Mouse (Mus musculus) frontal cortex, postnatal 36 days (tissue): ENCODE measurements around the gene Tmem108.
A peak's percentile ranks its signal among the peaks of the same experiment; 100 is the strongest.

Source experiments
- DNase-seq, 2 experiments: peaks; one replicate each; pipeline ENCODE4 v3.0.0; 2022; ENCODE audit warnings: low spot score in 2 of 2

Gene Tmem108

GRCm38 (mm10) chr9:103591962-103592361 is 169.7 kb downstream of the Tmem108 start:
- no peak for DNase-seq

DNA sequence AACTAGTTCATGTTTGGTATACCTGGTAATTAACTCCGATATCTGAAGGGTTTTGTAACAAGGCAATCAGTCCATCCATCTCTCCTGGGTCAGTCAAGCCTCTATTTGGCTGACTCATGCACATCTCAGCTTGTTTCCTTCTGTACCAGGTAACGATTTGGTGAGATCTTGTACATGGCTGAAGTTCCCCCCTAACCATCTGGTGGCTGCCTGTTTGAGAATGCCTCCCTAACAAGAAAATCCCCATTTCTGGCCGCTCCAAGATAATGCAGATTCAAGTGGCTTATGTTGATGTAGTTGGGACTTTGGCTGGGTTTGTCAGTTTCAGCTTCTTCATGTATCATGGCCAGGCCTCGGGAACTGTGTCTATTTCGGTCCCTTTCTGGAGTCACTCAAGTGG is 170.8 kb downstream of the Tmem108 start:
- no peak for DNase-seq

DNA sequence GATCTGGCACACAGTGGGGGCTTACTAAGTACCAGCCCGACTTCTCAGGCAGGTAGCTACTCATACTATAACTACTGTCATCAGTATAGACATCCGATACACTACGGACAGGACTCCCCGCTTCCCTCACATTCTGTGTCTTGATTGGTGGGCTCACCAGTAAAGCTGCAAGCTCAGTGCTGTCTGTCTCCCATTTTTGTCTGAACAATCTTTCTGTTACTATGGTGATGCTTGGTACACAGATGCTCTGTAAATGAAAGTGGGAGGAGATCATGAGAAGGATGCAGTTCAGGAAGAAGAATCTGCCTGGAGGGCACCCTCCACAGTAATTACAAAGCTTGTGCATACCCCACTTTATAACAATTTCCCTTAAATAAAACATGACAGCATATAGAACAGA is 176.8 kb downstream of the Tmem108 start:
- no peak for DNase-seq

DNA sequence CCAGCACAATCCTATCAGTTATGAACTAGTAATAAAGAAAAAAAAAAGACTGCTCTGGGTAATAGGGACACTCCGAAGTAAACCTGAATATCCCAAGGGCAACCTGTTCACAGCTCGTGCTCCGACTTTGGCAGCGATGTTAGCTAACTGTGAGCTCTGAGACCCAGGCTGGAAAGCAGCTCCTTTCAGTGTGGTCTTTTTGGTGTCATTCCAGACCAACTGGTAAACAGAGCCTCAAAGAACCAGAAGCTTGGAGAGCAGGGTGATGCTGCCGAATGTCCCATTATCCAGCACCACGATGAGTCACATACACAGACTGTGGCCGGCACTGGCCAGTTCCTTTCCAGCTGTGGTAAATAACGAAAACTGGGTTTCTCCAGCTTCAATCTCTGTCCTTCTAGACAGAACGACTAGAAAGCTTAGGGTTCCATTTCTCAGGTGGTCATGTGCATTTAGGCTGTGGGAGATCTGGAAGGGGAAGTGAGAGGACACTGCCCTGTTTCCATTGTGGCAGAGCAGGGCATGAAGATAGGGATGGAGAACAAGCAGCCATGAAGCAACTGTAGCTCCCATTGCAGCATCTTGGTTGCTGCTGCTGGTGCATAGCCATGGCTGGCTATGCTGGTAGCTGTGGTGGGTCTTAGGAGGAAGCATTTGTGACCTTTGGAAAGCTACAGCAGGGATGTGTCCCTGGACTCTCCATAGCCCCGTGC is 179.2 kb downstream of the Tmem108 start:
- DNase-seq = no peak

DNA sequence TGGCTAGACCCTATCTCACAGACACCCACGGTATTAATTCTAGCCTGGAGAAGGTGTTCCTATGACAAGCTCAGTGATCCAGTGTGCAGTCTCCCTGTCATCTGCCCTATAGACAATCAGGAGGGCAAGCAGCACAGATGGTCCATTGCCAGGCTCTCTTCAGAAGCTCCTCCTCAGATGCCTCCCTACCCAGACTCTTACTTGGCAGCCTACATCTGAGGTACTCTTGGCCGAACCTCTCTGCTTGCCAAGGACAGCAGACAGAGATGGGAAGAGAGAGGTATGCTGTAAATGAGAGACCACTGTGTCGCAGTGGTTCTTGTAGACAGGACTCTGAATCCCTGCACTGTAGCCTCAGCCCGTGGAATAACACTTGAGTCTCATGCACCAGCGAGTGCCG is 181.0 kb downstream of the Tmem108 start:
- DNase-seq = no peak

GRCm38 (mm10) chr9:103580186-103580585 is 181.5 kb downstream of the Tmem108 start:
- DNase-seq = no peak

- no peak for DNase-seq
These were observed 182.1 kb downstream of the Tmem108 start for GRCm38 (mm10) chr9:103579411-103580026.

DNA sequence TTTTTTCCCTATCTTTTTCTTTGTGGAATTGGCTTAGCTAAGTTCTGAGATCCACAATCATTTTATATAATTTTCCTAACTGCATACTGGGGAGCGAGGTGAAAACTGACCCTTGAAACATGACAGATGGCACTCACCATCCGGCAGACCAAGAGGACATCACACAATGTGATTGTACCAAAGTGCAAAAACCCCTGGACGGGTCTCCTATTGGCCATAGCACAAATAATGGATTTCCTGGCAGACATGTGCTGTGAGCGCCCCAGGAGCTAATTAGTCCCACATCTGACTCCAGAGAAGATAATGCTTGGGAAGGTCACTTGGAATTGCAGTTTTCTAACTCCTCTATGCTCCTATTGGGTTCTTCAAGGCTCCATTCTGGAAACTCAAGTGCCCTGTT is 183.9 kb downstream of the Tmem108 start:
- DNase-seq = no peak

DNA sequence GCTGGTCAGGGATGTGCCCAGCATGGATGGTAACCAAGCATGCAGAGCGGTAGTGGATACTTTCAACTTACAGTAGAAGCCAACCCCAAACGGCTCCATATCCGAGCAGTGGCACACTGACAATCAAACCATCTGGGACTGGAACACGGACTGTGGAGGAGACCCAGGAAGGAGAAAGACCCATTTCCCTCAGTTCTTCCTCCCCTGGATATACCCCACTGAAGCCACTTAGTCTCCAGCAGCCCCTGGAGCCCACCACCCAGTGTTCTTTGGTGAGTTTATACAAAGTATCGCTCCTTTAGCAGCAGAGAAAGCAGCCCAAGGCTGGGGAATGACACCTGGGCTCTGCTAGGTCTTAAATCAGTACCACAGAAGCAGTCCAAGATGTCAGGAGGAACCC is 184.5 kb downstream of the Tmem108 start:
- DNase-seq = no peak

GRCm38 (mm10) chr9:103575901-103576300 is 185.7 kb downstream of the Tmem108 start:
- no peak for DNase-seq

DNA sequence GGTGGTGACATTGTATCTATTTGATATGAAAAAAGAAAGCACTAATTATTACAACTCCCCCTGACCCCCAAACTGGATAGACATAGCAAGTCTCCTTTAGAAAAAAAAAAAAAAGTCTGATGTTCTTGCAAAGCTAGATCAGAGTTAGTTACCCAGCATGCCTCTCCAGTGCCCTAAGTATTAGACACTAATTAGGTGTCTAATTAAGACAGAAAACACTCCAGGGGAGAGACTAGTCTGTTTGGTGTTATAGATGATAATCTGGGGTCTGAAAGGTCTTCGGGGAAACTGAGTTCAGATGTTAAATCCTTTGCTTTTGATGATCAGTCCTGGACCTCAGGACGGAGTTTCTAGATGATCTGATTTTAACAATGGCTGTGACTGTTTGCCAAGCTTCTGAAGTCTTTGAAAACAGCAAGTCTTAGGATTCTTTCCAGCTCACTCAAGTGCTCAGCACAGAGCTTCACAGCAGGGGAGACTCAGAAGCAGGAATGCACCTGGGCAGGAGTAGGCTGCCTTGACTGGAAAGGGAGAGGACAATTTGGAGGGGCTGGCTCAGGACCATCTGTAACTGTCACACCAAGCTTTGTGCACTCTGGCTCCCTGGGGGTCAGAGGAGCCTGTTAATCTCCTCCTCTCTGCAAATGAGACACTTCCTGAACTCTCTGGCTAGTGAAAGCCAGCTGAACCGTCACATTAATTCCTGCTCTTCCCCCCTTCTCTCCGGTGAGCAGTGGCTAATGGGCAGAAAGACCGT is 187.5 kb downstream of the Tmem108 start:
- no peak for DNase-seq

GRCm38 (mm10) chr9:103570158-103570741 is 191.4 kb downstream of the Tmem108 start:
- DNase-seq = no peak

GRCm38 (mm10) chr9:103568983-103569382 is 192.7 kb downstream of the Tmem108 start:
- no peak for DNase-seq

GRCm38 (mm10) chr9:103565186-103565585 is 196.5 kb downstream of the Tmem108 start:
- no peak for DNase-seq

DNA sequence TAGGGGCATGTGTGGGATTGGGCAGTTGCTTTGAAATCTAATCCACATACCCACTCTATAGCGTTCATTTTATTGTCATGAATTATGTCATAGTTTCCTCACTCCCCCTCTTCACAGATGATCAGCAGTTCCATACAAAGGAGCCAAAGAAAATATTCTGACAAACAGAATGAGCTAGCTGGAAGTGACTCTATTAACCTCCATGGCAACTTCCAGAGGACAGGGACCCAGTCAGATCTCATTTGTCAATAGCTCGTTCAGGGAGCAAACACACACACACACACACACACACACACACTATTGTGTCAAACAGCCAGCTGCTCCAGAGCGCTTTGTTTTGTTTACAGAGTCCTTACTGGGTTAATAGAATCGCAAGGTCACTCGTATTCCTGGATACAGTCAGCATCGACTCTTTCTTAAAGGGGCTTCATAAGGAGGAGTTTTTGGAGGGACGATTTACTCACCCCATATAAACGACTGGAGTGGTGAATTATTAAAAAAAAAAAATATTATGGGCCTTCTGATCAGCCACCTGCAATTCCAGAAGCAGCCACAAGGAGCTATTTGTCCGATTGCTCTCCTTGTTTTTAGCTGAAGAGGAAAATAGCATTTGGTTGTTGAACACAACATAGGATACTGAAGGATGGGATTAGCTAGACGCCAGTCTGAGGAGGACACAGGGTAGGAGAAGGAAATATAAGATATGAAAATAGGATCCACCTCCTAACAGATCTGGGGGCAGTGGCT is 197.6 kb downstream of the Tmem108 start:
- no peak for DNase-seq

DNA sequence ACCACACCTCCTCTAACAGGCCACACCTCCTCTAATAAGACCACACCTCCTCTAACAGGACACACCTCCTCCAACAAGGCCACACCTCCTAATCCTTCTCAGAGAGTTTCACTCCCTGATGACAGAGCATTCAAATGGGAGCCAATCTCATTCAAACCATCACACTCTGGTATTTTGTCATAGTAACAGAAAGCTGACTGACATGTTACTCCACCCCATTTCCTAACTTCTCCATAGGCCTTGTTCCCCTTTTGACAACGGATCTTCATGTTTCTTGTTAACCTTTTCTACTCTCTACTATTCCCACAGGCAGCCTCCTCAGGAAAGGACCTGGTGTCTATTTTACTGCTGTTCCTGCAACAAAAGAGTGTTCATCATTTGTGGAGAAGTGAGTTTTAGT is 199.6 kb downstream of the Tmem108 start:
- DNase-seq = no peak

GRCm38 (mm10) chr9:103558741-103559140 is 202.9 kb downstream of the Tmem108 start:
- no peak for DNase-seq

DNA sequence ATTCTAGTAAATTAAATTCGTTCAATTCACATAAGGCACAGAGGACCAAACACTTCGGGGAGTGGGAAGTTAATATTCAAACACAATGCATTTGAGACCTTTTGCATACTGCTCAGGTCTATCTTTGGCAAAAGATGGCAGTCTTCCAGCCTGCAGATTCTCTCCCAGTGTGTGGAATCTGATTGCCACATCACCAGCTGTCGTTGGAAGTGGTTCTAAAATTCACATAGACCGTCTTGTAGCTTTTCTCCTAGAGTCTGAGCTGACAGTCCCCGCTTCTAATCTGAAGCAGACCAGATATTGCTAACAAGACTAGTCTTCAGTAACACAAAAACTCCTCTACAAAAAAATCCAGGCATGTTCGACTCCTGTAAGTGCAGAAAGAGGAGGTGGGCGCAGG is 203.4 kb downstream of the Tmem108 start:
- peak in 1 of 2 experiments; percentile 84 for DNase-seq

DNA sequence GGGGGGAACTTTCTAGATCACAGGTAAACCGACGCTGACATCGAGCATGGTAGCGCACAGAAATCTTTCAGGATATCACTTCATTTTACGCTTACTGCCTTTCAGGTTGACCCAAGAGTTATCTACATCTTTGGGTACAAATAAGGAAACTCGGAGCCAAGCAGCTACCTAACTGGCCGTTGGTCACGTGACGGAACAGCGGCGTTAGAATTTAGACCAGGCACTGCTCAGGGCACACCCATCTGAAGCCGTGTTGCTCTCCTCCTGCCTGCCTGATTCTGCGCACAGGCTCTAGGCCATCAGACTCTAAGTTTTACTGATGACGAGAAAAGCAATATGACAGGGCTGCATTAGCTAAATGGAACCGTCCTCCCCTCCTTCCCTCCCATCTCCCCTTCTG is 204.6 kb downstream of the Tmem108 start:
- DNase-seq = no peak

GRCm38 (mm10) chr9:103555334-103555733 is 206.3 kb downstream of the Tmem108 start:
- no peak for DNase-seq

DNA sequence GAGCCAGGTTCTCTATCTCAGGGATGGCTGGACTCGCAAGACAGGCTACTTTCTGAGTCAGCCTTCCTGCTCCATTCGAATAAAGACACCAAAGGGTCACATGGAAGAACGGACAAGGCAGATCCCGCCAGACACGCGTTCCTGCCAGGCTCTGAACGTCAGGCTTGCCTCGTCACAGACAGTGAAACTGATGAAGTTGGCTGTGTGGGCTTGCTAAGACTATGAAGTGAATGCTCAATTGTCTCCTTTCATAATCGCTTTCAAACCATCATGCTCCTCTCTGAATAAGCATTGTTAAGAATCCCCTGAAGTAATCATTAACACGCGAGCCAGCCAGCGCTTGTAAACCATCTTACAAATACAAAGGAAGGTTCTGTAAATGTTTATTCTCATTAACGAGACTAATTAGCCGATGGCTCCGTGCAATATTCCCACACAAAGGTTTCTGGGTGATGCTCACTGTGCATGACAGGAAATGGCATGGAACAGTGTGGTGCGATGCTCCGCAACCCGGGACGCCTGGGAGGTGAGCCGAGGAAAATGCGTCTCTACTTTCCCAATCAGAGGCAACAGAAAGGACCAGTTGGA is 210.9 kb downstream of the Tmem108 start:
- DNase-seq = no peak
